Mouse (Mus musculus) heart, embryonic 14.5 days (tissue): Measurements from ENCODE around the gene Ubl5. TPM values are rescaled to one million over a fixed set of nuclear protein-coding genes. Genes with fewer than 3 reads are reported as not detected.
"Not testable (repeated sequence)": the region's sequence is repeated elsewhere in the genome, so short reads cannot be mapped to it uniquely, and the experiment has no call there.

Experiments
- ATAC-seq: fragments of 200-750 bp; cut with Nextera tagmentation; 2 replicates; pipeline ENCODE4 v1.8.0; 2017; ENCODE audit warnings: low read depth, moderate TSS enrichment; ENCODE audit not compliant: insufficient number of reproducible peaks, insufficient read depth, low FRiP score
- H3K27ac ChIP-seq, 2 experiments: fragments of 200-500 bp in 1 of 2; fragments of 300-500 bp in 1 of 2; sonication (generic) in 1 of 2; replicated peaks in 1 of 2; 2 replicates each; pipeline ENCODE4 v1.5.1; 2012 to 2014; ENCODE audit warnings: low read depth in 2 of 2, low read length in 2 of 2, control low read depth in 1 of 2, mild to moderate bottlenecking in 1 of 2, mixed read lengths in 1 of 2; ENCODE audit not compliant: control insufficient read depth in 1 of 2, insufficient read depth in 1 of 2
- H3K27me3 ChIP-seq: fragments of 300-500 bp; sonication (generic); 2 replicates; pipeline ENCODE4 v1.6.1; 2014; ENCODE audit warnings: mild to moderate bottlenecking, low read length, control low read depth; ENCODE audit not compliant: control insufficient read depth, insufficient read depth
- H3K36me3 ChIP-seq: fragments of 300-500 bp; sonication (generic); 2 replicates; pipeline ENCODE4 v1.6.1; 2014; ENCODE audit warnings: mild to moderate bottlenecking, control low read depth, low read length, mixed read lengths; ENCODE audit not compliant: control insufficient read depth, insufficient read depth
- H3K4me1 ChIP-seq, 2 experiments: fragments of 200-500 bp in 1 of 2; fragments of 300-500 bp in 1 of 2; sonication (generic) in 1 of 2; 2 replicates each; pipeline ENCODE4 v1.6.1; 2012 to 2014; ENCODE audit warnings: low read length in 2 of 2, control low read depth in 1 of 2, mixed read lengths in 1 of 2; ENCODE audit not compliant: control insufficient read depth in 2 of 2, insufficient read depth in 2 of 2
- H3K4me2 ChIP-seq: fragments of 300-500 bp; sonication (generic); 2 replicates; pipeline ENCODE4 v1.6.1; 2014; ENCODE audit warnings: mild to moderate bottlenecking, low read length
- H3K4me3 ChIP-seq, 2 experiments: fragments of 200-500 bp in 1 of 2; fragments of 300-500 bp in 1 of 2; sonication (generic) in 1 of 2; 2 replicates each; pipeline ENCODE4 v1.5.1; 2012 to 2014; ENCODE audit warnings: low read length in 2 of 2, mild to moderate bottlenecking in 2 of 2, control low read depth in 1 of 2, low read depth in 1 of 2, moderate library complexity in 1 of 2; ENCODE audit not compliant: control insufficient read depth in 1 of 2, insufficient read depth in 1 of 2
- H3K9ac ChIP-seq: fragments of 300-500 bp; sonication (generic); 2 replicates; pipeline ENCODE4 v1.6.1; 2014; ENCODE audit warnings: mild to moderate bottlenecking, low read length
- H3K9me3 ChIP-seq: fragments of 300-500 bp; sonication (generic); 2 replicates; pipeline ENCODE4 v1.6.1; 2016; ENCODE audit warnings: low read length, control low read depth; ENCODE audit not compliant: control insufficient read depth
- WGBS: fragments of 180-500 bp; shearing (Covaris S2); extraction: QIAGEN DNeasy Blood & Tissue Kit; methylation state at CpG from one replicate; pipeline ENCODE4 v1.1.7; 2014; 5-methylcytosine and 5-hydroxymethylcytosine counted together
- polyA plus RNA-seq: library from polyadenylated mRNA; unstranded; fragments of >200 nt; fragmentation: Nextera tagmentation; extraction: Ambion mirVana; gene quantifications from 2 replicates; pipeline ENCODE4 v1.2.1, GENCODE M21; 2014

Gene Ubl5
- polyA plus RNA-seq, 1 experiment from 2014 or later = 375 TPM

DNA sequence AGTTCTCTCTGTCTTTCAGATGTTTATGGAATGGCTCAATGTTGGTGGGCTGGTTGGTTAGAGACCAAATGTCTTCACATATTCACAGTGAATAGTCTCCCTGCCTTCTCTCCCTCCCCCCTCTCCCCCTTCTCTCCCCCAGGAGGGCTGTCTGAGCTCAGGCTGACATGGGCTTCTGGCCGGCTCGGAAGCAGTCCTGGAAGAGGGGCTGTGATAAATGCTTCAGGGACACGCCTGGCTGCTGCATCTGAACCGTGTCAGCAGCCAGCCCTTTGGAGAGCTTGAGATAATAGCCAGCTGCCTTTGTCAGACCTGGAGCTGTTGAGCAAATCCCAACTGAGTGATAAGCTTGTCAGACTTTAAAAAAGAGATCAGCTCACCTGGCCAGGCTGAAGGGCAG, 47.2 kb downstream of the Ubl5 start:
- H3K9ac ChIP-seq = no peak overlapping the region
- no peak overlapping the region for H3K4me2 ChIP-seq
- no peaks in the 10 kb centered on the region for H3K36me3 ChIP-seq
- 0% methylated on average over 4 of the region's 4 CpGs for WGBS
- H3K27ac ChIP-seq = no peak overlapping the region; a peak in 1 of 4 replicates
- no peaks in the 10 kb centered on the region for H3K9me3 ChIP-seq
- peaks cover 14% of the 10 kb centered on the region for H3K27me3 ChIP-seq
- ATAC-seq = peak; percentile 56; the same call in 1 of the 2 replicates
- H3K4me1 ChIP-seq = peaks cover 9 to 14% of the 10 kb centered on the region in 2 experiments
- H3K4me3 ChIP-seq = no peak overlapping the region

DNA sequence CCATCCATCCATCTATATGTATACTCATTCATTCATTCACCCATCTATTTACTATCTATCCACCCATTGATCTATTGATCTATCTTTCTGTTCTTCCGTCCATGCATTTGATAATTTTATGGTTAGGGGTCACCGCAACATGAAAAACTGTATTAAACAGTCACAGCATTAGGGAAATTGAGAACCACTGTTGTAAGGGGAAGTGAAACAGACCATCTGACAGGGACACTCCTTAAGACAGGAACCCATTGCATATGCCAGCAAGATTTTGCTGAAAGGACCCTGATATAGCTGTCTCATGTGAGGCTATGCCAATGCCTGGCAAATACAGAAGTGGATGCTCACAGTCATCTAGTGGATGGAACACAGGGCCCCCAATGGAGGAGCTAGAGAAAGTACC, 47.8 kb downstream of the Ubl5 start:
- H3K9ac ChIP-seq, H3K27ac ChIP-seq, H3K9me3 ChIP-seq, H3K4me3 ChIP-seq, ATAC-seq, H3K36me3 ChIP-seq, H3K4me2 ChIP-seq: not testable (repeated sequence)
- WGBS = 90% methylated on average over 2 of the region's 2 CpGs
- Histone ChIP-seq H3K27me3 (peaks cover 17% of the 10 kb centered on the region), H3K4me1 (peaks cover 9 to 17% of the 10 kb centered on the region in 2 experiments)

DNA sequence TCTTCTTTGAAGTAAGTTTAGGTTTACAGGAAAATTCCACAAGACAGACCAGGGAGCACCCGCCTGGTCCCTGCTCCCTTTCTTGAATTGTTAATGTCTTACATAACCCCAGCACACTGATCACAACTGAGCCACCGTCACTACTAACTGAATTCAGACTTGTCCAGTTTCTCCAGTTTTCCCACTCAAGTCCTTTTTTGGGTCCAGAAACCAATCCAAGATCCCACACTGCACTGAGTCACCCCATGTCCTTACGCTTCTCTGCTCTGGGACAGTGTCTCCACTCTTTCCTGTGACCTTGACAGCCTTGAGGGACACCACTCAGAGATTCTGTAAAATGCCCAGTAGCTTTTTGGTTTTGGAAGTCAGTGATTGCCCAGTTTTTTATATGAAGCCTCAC, 50.2 kb downstream of the Ubl5 start:
- H3K27ac ChIP-seq = no peak overlapping the region
- ATAC-seq = no peak
- H3K4me3 ChIP-seq = no peak overlapping the region
- no peak overlapping the region for H3K4me2 ChIP-seq
- no peak overlapping the region for H3K9ac ChIP-seq
- H3K4me1 ChIP-seq = peaks cover 9 to 23% of the 10 kb centered on the region in 2 experiments
- 87% methylated on average over 3 of the region's 3 CpGs for WGBS
- H3K9me3 ChIP-seq = no peaks in the 10 kb centered on the region
- no peaks in the 10 kb centered on the region for H3K36me3 ChIP-seq
- H3K27me3 ChIP-seq = peaks cover 24% of the 10 kb centered on the region

DNA sequence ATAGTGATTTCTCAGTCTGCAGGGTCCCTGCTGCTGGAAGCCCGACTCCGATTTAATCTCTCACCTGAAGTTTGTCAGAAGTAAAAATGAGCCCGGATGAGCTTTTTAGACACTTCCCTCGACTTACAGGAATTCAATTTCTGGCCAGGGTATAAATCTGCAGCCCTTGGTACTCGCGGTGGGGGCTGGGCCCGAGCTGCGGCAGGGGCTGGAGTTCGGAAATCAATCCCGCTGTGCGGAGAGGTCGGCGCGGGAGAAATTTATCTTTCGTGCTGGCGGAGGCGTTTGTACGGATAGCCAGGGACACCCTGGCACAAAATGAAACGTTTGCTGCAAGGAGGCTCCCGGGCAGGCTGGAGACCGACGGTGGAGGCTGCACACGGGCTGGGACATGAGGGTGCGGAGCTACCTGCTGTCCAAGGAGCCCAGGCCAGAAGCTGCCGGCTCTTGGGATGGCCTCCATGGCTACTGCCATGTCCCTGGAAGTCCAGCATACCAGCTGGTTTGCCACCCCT, 52.1 kb downstream of the Ubl5 start:
- 5% methylated on average over 25 of the region's 25 CpGs for whole genome bisulfite sequencing
- Histone ChIP-seq H3K4me2 (peak overlapping the region; percentile 76), H3K27me3 (peaks cover 24% of the 10 kb centered on the region), H3K27ac (no peak overlapping the region), H3K9ac (peak overlapping the region; percentile 58), H3K9me3 (no peaks in the 10 kb centered on the region), H3K4me1 (peaks cover 5 to 17% of the 10 kb centered on the region in 2 experiments), H3K4me3 (peak overlapping the region; percentile 36 to 41), H3K36me3 (no peaks in the 10 kb centered on the region)
- no peak for ATAC-seq

DNA sequence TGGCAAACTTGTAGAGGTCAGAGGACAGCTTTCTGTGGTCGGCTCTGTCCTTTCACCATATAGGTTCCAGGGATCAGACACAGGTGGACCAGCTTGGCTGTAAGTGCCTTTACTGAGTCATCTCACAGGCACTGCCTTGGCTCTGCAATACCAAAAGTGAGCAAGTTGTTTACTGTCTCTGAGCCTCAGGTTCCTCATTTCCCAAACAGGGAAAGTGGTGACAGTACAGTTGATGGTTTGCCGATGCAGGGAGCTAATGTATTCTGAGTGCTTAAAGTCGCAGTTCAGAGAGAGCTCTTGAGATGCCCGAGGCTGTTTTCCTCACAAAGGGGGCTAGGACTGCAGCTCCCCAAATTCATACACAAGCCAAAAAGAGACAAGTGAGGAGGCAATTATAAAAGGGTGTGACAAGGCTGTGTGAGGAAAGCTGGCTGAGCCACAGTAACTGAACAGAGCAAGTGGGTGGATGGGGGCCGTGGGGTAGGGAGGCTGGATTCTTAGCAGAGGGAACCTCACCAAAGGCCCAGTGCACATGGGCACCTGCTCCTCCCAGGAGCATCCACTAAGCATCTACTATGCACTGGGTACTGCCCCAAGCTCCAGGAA, 53.5 kb downstream of the Ubl5 start:
- H3K4me2 ChIP-seq = no peak overlapping the region
- ATAC-seq = no peak
- no peak overlapping the region for H3K4me3 ChIP-seq
- no peaks in the 10 kb centered on the region for H3K36me3 ChIP-seq
- H3K27ac ChIP-seq = no peak overlapping the region
- H3K9me3 ChIP-seq = no peaks in the 10 kb centered on the region
- WGBS = 61% methylated on average over 5 of the region's 5 CpGs
- peaks cover 24% of the 10 kb centered on the region for H3K27me3 ChIP-seq
- H3K9ac ChIP-seq = no peak overlapping the region
- peaks cover 3 to 13% of the 10 kb centered on the region in 2 experiments; a peak in 2 of 4 replicates for H3K4me1 ChIP-seq

Other genes with a start within 250 kb of the Ubl5 start
- gene Zfp26, start 182.7 kb upstream of the Ubl5 start, polyA plus RNA-seq = 14.0 and 15.4 TPM in 2 replicates
- 13.4 and 15.7 TPM in 2 replicates for gene Zfp426, start 150.1 kb upstream of the Ubl5 start, polyA plus RNA-seq
- 43.5 and 48.8 TPM in 2 replicates for gene Zfp266, start 121.5 kb upstream of the Ubl5 start, polyA plus RNA-seq
- 11.0 and 11.8 TPM in 2 replicates for gene Zfp846, start 61.6 kb upstream of the Ubl5 start, polyA plus RNA-seq
- 7.6 and 10.6 TPM in 2 replicates for gene Fbxl12, start 1.9 kb downstream of the Ubl5 start, polyA plus RNA-seq
- 45.5 and 48.5 TPM in 2 replicates for gene Pin1, start 9.2 kb downstream of the Ubl5 start, polyA plus RNA-seq
- gene Olfm2, start 103.5 kb downstream of the Ubl5 start, polyA plus RNA-seq = 0.42 and 1.3 TPM in 2 replicates
- gene Col5a3, start 172.2 kb downstream of the Ubl5 start, polyA plus RNA-seq = 0.12 and 0.20 TPM in 2 replicates
- not detected in 2 replicates for gene Rdh8, start 175.6 kb downstream of the Ubl5 start, polyA plus RNA-seq
- 4.5 and 5.9 TPM in 2 replicates for gene A230050P20Rik, start 225.8 kb downstream of the Ubl5 start, polyA plus RNA-seq
- gene Angptl6, start 236.8 kb downstream of the Ubl5 start, polyA plus RNA-seq = 1.9 and 2.7 TPM in 2 replicates
- 28.2 and 30.0 TPM in 2 replicates for gene Ppan, start 245.3 kb downstream of the Ubl5 start, polyA plus RNA-seq